Mouse (Mus musculus): ENCODE measurements around the gene Man1c1.

GRCm38 (mm10) chr4:134749301-134750030 is 45.4 kb upstream of the Man1c1 start:
- no peak for TF ChIP-seq POLR2A (IDR thresholded peaks at IDR 0.05; ENCODE audit: borderline replicate concordance, low read depth, low read length)
- TF ChIP-seq CTCF (IDR thresholded peaks at IDR 0.05; ENCODE audit: low read depth, low read length), result peak; percentile 91

Data from bone marrow macrophage, adult 2 months (primary cell).